Mouse (Mus musculus): ENCODE measurements around the gene Jun. TPM values are rescaled to one million over a fixed set of nuclear protein-coding genes. Genes with fewer than 3 reads are reported as not detected.

Jun gene
- total RNA-seq, 2 experiments from 2014 or later = 98.7 to 101 TPM

GRCm38 (mm10) chr4:95089968-95090367 is 37.9 kb upstream of the Jun start:
- no peak for DNase-seq (ENCODE audit: low spot score in 2 of 2)
- TF ChIP-seq CTCF (conservative IDR thresholded peaks at IDR 0.05) = no peak
- no peak overlapping the region for H3K4me3 ChIP-seq
- no peak overlapping the region for H3K27ac ChIP-seq

GRCm38 (mm10) chr4:95089053-95089452 is 37.0 kb upstream of the Jun start:
- Histone ChIP-seq H3K27ac (no peak overlapping the region), H3K4me3 (no peak overlapping the region)
- no peak for TF ChIP-seq CTCF (conservative IDR thresholded peaks at IDR 0.05)
- DNase-seq (ENCODE audit: low spot score in 2 of 2) = no peak

GRCm38 (mm10) chr4:95083957-95084356 is 31.9 kb upstream of the Jun start:
- no peak for TF ChIP-seq CTCF (conservative IDR thresholded peaks at IDR 0.05)
- Histone ChIP-seq H3K27ac (no peak overlapping the region), H3K4me3 (no peak overlapping the region)
- no peak for DNase-seq (ENCODE audit: low spot score in 2 of 2)

GRCm38 (mm10) chr4:95083191-95083729 is 31.2 kb upstream of the Jun start:
- TF ChIP-seq CTCF (conservative IDR thresholded peaks at IDR 0.05) = no peak
- no peak overlapping the region for H3K27ac ChIP-seq
- H3K4me3 ChIP-seq = no peak overlapping the region
- DNase-seq (ENCODE audit: low spot score in 2 of 2) = no peak

- no peak for DNase-seq (ENCODE audit: low spot score in 2 of 2)
- TF ChIP-seq CTCF (conservative IDR thresholded peaks at IDR 0.05) = no peak
- Histone ChIP-seq H3K27ac (no peak overlapping the region), H3K4me3 (no peak overlapping the region)
Measured at GRCm38 (mm10) chr4:95082481-95083088, 30.6 kb upstream of the Jun start.

GRCm38 (mm10) chr4:95081632-95082031 is 29.6 kb upstream of the Jun start:
- no peak for DNase-seq (ENCODE audit: low spot score in 2 of 2)
- no peak overlapping the region for H3K27ac ChIP-seq
- TF ChIP-seq CTCF (conservative IDR thresholded peaks at IDR 0.05) = no peak
- H3K4me3 ChIP-seq = no peak overlapping the region

- DNase-seq (ENCODE audit: low spot score in 2 of 2) = no peak
- no peak for TF ChIP-seq CTCF (conservative IDR thresholded peaks at IDR 0.05)
- Histone ChIP-seq H3K4me3 (no peak overlapping the region), H3K27ac (no peak overlapping the region)
Measured at GRCm38 (mm10) chr4:95078625-95079024, 26.6 kb upstream of the Jun start.

GRCm38 (mm10) chr4:95076279-95076678 is 24.3 kb upstream of the Jun start:
- DNase-seq (ENCODE audit: low spot score in 2 of 2) = no peak
- no peak overlapping the region for H3K27ac ChIP-seq
- no peak overlapping the region for H3K4me3 ChIP-seq
- no peak for TF ChIP-seq CTCF (conservative IDR thresholded peaks at IDR 0.05)

GRCm38 (mm10) chr4:95075591-95076002 is 23.6 kb upstream of the Jun start:
- no peak overlapping the region for H3K4me3 ChIP-seq
- DNase-seq (ENCODE audit: low spot score in 2 of 2) = no peak
- no peak for TF ChIP-seq CTCF (conservative IDR thresholded peaks at IDR 0.05)

GRCm38 (mm10) chr4:95074319-95074718 is 22.3 kb upstream of the Jun start:
- Histone ChIP-seq H3K4me3 (no peak overlapping the region), H3K27ac (no peak overlapping the region)
- no peak for DNase-seq (ENCODE audit: low spot score in 2 of 2)
- TF ChIP-seq CTCF (conservative IDR thresholded peaks at IDR 0.05) = no peak

More at GRCm38 (mm10) chr4:95075591-95076002, 23.6 kb upstream of the Jun start:
- no peak overlapping the region for H3K27ac ChIP-seq

GRCm38 (mm10) chr4:95073214-95073750 is 21.3 kb upstream of the Jun start:
- no peak for TF ChIP-seq CTCF (conservative IDR thresholded peaks at IDR 0.05)
- DNase-seq (ENCODE audit: low spot score in 2 of 2) = no peak
- Histone ChIP-seq H3K4me3 (no peak overlapping the region), H3K27ac (no peak overlapping the region)

GRCm38 (mm10) chr4:95070407-95070806 is 18.4 kb upstream of the Jun start:
- no peak for TF ChIP-seq CTCF (conservative IDR thresholded peaks at IDR 0.05)
- no peak for DNase-seq (ENCODE audit: low spot score in 2 of 2)
- Histone ChIP-seq H3K4me3 (no peak overlapping the region), H3K27ac (no peak overlapping the region)

- Histone ChIP-seq H3K27ac (no peak overlapping the region), H3K4me3 (no peak overlapping the region)
- TF ChIP-seq CTCF (conservative IDR thresholded peaks at IDR 0.05) = no peak
- DNase-seq (ENCODE audit: low spot score in 2 of 2) = no peak
Measured at GRCm38 (mm10) chr4:95068045-95068948, 16.3 kb upstream of the Jun start.
